Mouse (Mus musculus) heart, embryonic 16.5 days (tissue): ENCODE data around the gene Btd. TPM values are rescaled to one million over a fixed set of nuclear protein-coding genes. Genes with fewer than 3 reads are reported as not detected.

Experiments
- ATAC-seq: fragments of 200-750 bp; cut with Nextera tagmentation; replicated peaks from 2 replicates; pipeline ENCODE4 v1.8.0; 2017; ENCODE audit warnings: moderate number of reproducible peaks; ENCODE audit not compliant: insufficient read depth, low FRiP score; ENCODE audit errors: extremely low read depth
- H3K27ac ChIP-seq: fragments of 300-500 bp; sonication (generic); 2 replicates; pipeline ENCODE4 v1.5.1; 2014; ENCODE audit warnings: mild to moderate bottlenecking, low read length, control low read depth, moderate library complexity
- H3K27me3 ChIP-seq: fragments of 300-500 bp; sonication (generic); 2 replicates; pipeline ENCODE4 v1.6.1; 2014; ENCODE audit warnings: low read length, mixed read lengths; ENCODE audit not compliant: control insufficient read depth, insufficient read depth
- H3K36me3 ChIP-seq: fragments of 300-500 bp; sonication (generic); 2 replicates; pipeline ENCODE4 v1.6.1; 2014; ENCODE audit not compliant: control insufficient read depth, insufficient read depth
- H3K4me1 ChIP-seq: fragments of 300-500 bp; sonication (generic); 2 replicates; pipeline ENCODE4 v1.6.1; 2014; ENCODE audit warnings: low read length, mixed read lengths; ENCODE audit not compliant: control insufficient read depth, insufficient read depth
- H3K4me2 ChIP-seq: fragments of 300-500 bp; sonication (generic); 2 replicates; pipeline ENCODE4 v1.6.1; 2014; ENCODE audit warnings: low read depth, mild to moderate bottlenecking, control low read depth, low read length
- H3K4me3 ChIP-seq: fragments of 300-500 bp; sonication (generic); 2 replicates; pipeline ENCODE4 v1.5.1; 2014; ENCODE audit warnings: mild to moderate bottlenecking, control low read depth, low read length
- H3K9ac ChIP-seq: fragments of 300-500 bp; sonication (generic); 2 replicates; pipeline ENCODE4 v1.6.1; 2014; ENCODE audit warnings: low read length, control low read depth
- H3K9me3 ChIP-seq: fragments of 300-500 bp; sonication (generic); replicated peaks from 2 replicates; pipeline ENCODE4 v1.6.1; 2016; ENCODE audit warnings: low read length; ENCODE audit not compliant: control insufficient read depth
- WGBS: fragments of 180-500 bp; shearing (Covaris S2); extraction: QIAGEN DNeasy Blood & Tissue Kit; methylation state at CpG from one replicate; pipeline ENCODE4 v1.1.7; 2014; 5-methylcytosine and 5-hydroxymethylcytosine counted together
- polyA plus RNA-seq: library from polyadenylated mRNA; unstranded; fragments of >200 nt; fragmentation: Nextera tagmentation; extraction: Ambion mirVana; gene quantifications from 2 replicates; pipeline ENCODE4 v1.2.1, GENCODE M21; 2015

Btd gene
- polyA plus RNA-seq, 1 experiment from 2014 or later = 23.4 TPM

DNA sequence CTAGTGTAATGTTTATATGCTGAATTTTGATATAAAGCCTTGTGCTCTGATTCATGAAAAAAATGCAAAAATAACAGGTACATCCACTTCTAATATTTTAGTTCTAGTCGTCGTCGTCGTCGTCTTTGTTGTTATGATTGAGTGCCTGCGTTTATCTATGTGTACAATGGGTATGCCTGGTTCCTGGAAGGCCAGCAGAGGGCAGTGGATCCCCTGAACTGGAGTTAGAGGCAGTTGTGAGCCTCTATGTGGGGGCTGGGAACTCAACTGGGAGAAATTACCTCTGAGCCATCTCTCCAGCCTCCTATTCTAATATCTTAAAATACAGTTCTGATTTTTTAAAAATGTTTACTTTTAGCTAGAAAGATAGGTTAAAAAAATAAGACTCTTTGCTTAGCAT lies 35.3 kb upstream of the Btd start:
- no peaks in the 10 kb centered on the region for H3K9me3 ChIP-seq
- H3K27me3 ChIP-seq = no peaks in the 10 kb centered on the region
- no peaks in the 10 kb centered on the region for H3K36me3 ChIP-seq
- 46% methylated on average over 6 of the region's 6 CpGs for WGBS
- H3K4me2 ChIP-seq = no peak overlapping the region
- no peak overlapping the region for H3K4me3 ChIP-seq
- H3K27ac ChIP-seq = no peak overlapping the region
- no peak overlapping the region for H3K9ac ChIP-seq
- no peak for ATAC-seq
- no peaks in the 10 kb centered on the region for H3K4me1 ChIP-seq

DNA sequence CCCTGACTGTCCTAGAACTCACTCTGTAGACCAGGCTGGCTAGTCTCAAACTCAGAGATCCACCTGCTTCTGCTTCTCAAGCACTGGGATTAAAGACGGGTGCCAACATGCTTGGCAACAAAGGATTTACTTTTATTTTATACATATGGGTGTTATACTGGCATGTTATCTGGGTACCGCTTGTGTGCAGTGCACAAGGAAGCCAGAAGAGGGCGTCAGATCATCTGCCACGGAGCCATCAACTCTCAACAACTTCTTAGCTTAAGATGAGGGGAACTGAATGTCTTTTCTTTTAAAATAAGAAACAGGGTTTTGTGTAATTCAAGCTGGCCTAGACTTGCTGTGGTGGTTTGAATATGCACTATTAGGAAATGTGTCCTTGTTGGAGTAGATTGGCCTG lies 28.8 kb upstream of the Btd start:
- no peaks in the 10 kb centered on the region for H3K27me3 ChIP-seq
- H3K4me3 ChIP-seq = no peak overlapping the region
- 64% methylated on average over 4 of the region's 4 CpGs for WGBS
- no peaks in the 10 kb centered on the region for H3K9me3 ChIP-seq
- H3K9ac ChIP-seq = no peak overlapping the region
- ATAC-seq = no peak
- H3K4me2 ChIP-seq = no peak overlapping the region
- H3K36me3 ChIP-seq = peaks cover 5% of the 10 kb centered on the region; the same call in 1 of the 2 replicates
- no peaks in the 10 kb centered on the region for H3K4me1 ChIP-seq
- no peak overlapping the region for H3K27ac ChIP-seq

DNA sequence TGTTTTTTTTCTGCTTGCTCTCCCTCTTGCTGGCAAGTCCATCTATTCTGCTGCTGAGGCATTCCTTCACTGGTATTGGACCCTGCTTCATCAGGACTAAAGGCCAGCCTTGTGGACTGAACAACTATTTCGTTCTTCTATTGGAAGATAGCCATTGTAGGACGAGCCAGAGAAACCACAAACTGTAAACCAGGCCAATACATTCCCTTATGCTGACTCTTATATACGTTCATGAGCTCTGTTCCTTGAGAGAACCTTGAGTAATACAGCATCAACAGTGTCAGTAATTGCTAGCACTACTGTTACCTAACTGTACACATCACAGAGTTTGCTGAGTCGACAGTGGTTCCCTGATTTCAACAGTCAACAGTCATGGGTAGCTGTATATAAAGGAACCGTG lies 27.2 kb upstream of the Btd start:
- H3K36me3 ChIP-seq = peaks cover 7% of the 10 kb centered on the region; the same call in 1 of the 2 replicates
- WGBS = 78% methylated on average over 5 of the region's 5 CpGs
- no peak overlapping the region for H3K4me2 ChIP-seq
- no peak overlapping the region for H3K4me3 ChIP-seq
- ATAC-seq = no peak
- no peaks in the 10 kb centered on the region for H3K9me3 ChIP-seq
- H3K9ac ChIP-seq = no peak overlapping the region
- H3K27ac ChIP-seq = no peak overlapping the region
- H3K27me3 ChIP-seq = no peaks in the 10 kb centered on the region
- H3K4me1 ChIP-seq = no peaks in the 10 kb centered on the region

DNA sequence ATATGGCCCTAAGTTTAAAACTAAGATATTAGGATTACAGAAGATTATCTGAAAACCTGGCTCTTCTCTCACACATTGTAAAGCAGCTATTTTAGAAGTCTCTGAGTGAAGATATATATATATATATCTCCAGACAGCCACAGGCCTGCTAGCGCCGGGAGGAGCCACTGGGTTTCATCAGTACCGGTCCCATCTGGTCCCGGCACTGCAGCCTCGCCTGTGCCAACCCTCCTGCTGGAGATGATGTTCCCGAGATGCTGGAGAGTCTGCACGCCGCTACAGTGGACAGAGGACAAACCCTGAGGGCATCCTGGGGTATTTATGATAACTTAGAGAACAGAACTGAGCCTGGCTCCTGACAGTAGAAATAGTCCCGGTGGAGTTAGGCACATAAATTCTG lies 23.6 kb upstream of the Btd start:
- WGBS = 81% methylated on average over 9 of the region's 9 CpGs
- no peak for ATAC-seq

DNA sequence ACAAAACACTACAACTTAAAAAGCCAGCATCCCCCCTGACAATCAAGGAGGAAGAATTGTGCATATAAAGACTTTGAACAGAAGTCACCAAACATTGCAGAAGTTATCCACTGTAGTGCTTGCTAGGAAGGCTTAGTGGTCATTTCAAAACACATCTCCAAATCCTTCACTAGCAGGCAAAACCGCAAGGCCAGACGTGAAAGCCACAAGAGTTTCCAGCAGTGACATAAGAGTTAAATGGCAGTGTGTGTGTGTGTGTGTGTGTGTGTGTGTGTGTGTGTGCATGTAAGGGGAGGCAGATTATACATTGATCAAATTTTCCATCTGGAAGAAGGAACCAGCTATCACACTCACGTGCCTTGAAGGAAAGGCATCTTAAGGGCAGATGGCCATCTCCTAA lies 22.8 kb upstream of the Btd start:
- Histone ChIP-seq H3K27ac (no peak overlapping the region), H3K27me3 (no peaks in the 10 kb centered on the region), H3K4me1 (peaks cover 3% of the 10 kb centered on the region; the same call in 1 of the 2 replicates), H3K4me2 (no peak overlapping the region), H3K36me3 (peaks cover 4% of the 10 kb centered on the region; the same call in 1 of the 2 replicates), H3K9ac (no peak overlapping the region), H3K4me3 (no peak overlapping the region), H3K9me3 (no peaks in the 10 kb centered on the region)
- no peak for ATAC-seq
- 66% methylated on average over 3 of the region's 3 CpGs for WGBS

More for the DNA sequence above, 23.6 kb upstream of the Btd start:
- Histone ChIP-seq H3K4me1 (peaks cover 3% of the 10 kb centered on the region; the same call in 1 of the 2 replicates), H3K9me3 (no peaks in the 10 kb centered on the region), H3K36me3 (peaks cover 7% of the 10 kb centered on the region; the same call in 1 of the 2 replicates), H3K27ac (no peak overlapping the region), H3K4me2 (no peak overlapping the region), H3K27me3 (no peaks in the 10 kb centered on the region), H3K9ac (no peak overlapping the region), H3K4me3 (no peak overlapping the region)

DNA sequence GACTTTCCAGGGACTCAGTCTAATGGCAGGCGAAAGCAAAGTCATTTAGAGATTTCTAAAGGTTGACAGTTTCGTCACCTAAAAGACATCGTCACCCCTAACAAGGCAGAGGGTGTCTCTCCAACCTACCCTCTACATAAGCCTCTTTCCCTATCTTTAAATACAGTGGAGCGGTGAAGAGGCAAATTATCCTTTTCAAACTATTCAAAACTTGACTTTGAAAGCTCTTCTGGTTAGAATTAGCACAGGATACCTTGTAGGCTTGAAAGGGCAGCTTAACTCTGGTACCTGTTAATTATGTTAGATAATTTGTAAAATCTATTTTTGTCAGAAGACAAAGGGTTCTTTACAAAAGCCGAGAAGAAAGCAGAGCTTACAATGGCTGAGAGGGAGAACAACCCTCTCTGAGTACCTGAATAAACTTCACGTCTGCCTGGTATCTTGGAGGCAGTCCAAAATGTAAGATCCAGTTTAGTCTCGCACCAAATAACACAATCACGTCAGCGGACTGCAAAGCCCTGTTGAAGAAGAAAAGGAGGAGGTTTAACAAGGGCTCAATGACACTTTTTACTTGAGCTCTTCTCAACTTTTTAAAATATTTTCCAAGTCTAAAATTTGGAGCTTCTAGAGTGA lies 20.1 kb upstream of the Btd start:
- Histone ChIP-seq H3K4me2 (no peak overlapping the region), H3K9me3 (no peaks in the 10 kb centered on the region), H3K4me1 (peaks cover 3% of the 10 kb centered on the region; the same call in 1 of the 2 replicates), H3K27ac (no peak overlapping the region), H3K36me3 (0 out of 2 replicates have a peak, but pooled peaks cover 4% of the 10 kb centered on the region), H3K4me3 (no peak overlapping the region), H3K9ac (no peak overlapping the region), H3K27me3 (no peaks in the 10 kb centered on the region)
- ATAC-seq = no peak
- WGBS = 56% methylated on average over 9 of the region's 9 CpGs

DNA sequence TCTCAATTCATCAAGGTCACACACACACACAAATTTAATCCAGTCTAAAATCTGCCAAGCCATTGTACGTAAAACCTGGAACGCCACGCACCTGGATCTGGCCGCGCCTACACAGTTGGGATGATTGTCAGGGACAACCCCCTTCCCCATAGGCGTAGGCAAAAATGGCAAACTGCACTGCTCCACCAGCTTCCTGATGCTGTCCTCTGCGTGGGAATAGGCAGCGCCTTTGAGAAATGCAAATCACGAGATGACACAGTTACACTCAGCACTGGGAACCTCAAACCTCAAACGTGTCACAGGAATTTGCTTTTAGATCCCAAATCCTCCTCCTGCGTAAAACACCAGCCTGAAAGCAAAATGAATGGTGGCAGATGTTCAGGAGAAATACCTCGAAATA lies 18.1 kb upstream of the Btd start:
- H3K27me3 ChIP-seq = no peaks in the 10 kb centered on the region
- 86% methylated on average over 12 of the region's 12 CpGs for WGBS
- H3K4me3 ChIP-seq = no peak overlapping the region
- no peak overlapping the region for H3K4me2 ChIP-seq
- peaks cover 3% of the 10 kb centered on the region; the same call in 1 of the 2 replicates for H3K4me1 ChIP-seq
- H3K9me3 ChIP-seq = no peaks in the 10 kb centered on the region
- 0 out of 2 replicates have a peak, but pooled peaks cover 2% of the 10 kb centered on the region for H3K36me3 ChIP-seq
- no peak overlapping the region for H3K9ac ChIP-seq
- no peak overlapping the region for H3K27ac ChIP-seq
- ATAC-seq = no peak

DNA sequence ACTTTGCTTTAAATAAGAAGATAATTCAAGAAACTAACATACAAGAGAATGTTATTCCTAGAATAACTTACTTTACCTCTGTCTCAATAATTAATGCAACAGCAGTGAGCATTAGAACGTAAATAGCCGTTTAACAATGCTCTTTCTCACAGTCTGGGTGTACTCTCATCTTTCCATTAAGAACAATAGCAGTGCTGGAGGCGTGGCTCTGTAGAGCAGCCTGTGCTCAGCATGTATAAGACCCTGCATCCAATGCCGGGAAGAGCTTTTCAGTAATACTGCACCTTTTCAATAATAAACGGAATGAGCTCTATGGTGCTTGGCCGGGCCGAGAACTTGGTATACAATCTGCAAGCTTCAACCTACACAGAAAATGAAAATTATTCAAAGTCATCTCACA lies 10.2 kb upstream of the Btd start:
- Histone ChIP-seq H3K4me2 (no peak overlapping the region), H3K4me3 (no peak overlapping the region), H3K27ac (no peak overlapping the region), H3K4me1 (no peaks in the 10 kb centered on the region), H3K36me3 (no peaks in the 10 kb centered on the region), H3K9me3 (no peaks in the 10 kb centered on the region), H3K27me3 (no peaks in the 10 kb centered on the region), H3K9ac (no peak overlapping the region)
- WGBS = 80% methylated on average over 7 of the region's 7 CpGs
- ATAC-seq = no peak

DNA sequence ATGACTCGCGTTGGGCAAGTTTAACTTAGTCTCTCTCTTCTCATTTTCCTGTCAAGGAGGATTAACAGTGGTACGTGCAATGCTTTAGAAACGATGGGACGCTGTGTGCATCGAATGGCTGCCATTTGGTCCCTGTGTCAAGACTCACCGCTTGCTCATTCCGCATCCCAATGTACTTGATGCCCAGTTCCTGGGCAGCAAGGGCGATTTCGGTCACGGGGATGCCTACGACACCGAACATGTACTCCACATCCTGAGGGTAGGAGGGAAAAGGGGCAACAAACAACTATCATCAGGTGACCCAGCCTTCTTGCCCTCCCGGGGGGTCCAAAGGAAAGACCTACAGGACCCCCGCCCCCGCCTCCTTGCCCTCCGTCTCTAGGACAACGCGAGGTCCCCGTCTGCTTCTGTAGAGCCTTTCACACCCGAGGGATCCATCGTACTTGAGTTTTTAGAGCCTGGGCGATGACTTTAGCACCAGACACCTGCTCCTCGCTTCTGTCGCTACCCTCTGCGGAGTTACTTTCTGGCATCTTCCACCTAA lies 410 bp upstream of the Btd start, which contains the start of gene Gm49387:
TSS of gene Gm49387 (minus strand) at position 533 of the 544 bp plus-strand sequence.
- ATAC-seq = peak; percentile 25
- H3K27me3 ChIP-seq = no peaks in the 10 kb centered on the region
- 3% methylated on average over 26 of the region's 26 CpGs for WGBS

More for the DNA sequence above, 410 bp upstream of the Btd start, which contains the start of gene Gm49387:
- H3K9ac ChIP-seq = peak within 1 kb of the TSS; percentile 83
- H3K4me2 ChIP-seq = peak within 1 kb of the TSS; percentile 81
- peak within 1 kb of the TSS; percentile 90 for H3K4me3 ChIP-seq
- peak within 1 kb of the TSS; percentile 90 for H3K27ac ChIP-seq
- H3K4me1 ChIP-seq = peaks cover 9% of the 10 kb centered on the region
- no peaks in the 10 kb centered on the region for H3K9me3 ChIP-seq
- H3K36me3 ChIP-seq = no peaks in the 10 kb centered on the region
